Mouse (Mus musculus) erythroblast, embryonic 14.5 days (primary cell): Measurements from ENCODE around the gene Exosc7. TPM values are rescaled to one million over a fixed set of nuclear protein-coding genes. Genes with fewer than 3 reads are reported as not detected.

Source experiments
- H3K27me3 ChIP-seq: 2 replicates; pipeline ENCODE4 v1.6.1; 2012; ENCODE audit warnings: inconsistent platforms; ENCODE audit not compliant: control insufficient read depth
- H3K36me3 ChIP-seq: 2 replicates; pipeline ENCODE4 v1.6.1; 2012; ENCODE audit warnings: mild to moderate bottlenecking, inconsistent platforms; ENCODE audit not compliant: control insufficient read depth
- H3K4me1 ChIP-seq: 2 replicates; pipeline ENCODE4 v1.6.1; 2012; ENCODE audit warnings: inconsistent platforms; ENCODE audit not compliant: control insufficient read depth
- H3K4me3 ChIP-seq: replicated peaks from 2 replicates; pipeline ENCODE3; 2012; ENCODE audit warnings: moderate library complexity, mild to moderate bottlenecking, inconsistent platforms
- H3K9me3 ChIP-seq: 2 replicates; pipeline ENCODE4 v1.6.1; 2012; ENCODE audit warnings: low read length, inconsistent platforms, mixed read lengths; ENCODE audit not compliant: control insufficient read depth
- GATA1 ChIP-seq: IDR thresholded peaks from 2 replicates; pipeline ENCODE4 v1.6.1; 2012; ENCODE audit warnings: low read length, inconsistent platforms, mixed read lengths
- TAL1 ChIP-seq: IDR thresholded peaks from 3 replicates; pipeline ENCODE4 v1.6.1; 2012; ENCODE audit warnings: low read length, inconsistent platforms, mixed read lengths
- polyA plus RNA-seq: library from polyadenylated mRNA; stranded (reverse); fragments of >175 nt; gene quantifications from 2 replicates; pipeline ENCODE4 v1.2.3, GENCODE M21; 2012

The Exosc7 gene
- polyA plus RNA-seq, 1 experiment: 0.53 TPM

GRCm38 (mm10) chr9:123152026-123152425 lies 39.0 kb downstream of the Exosc7 start:
- Histone ChIP-seq H3K27me3 (no peaks in the 10 kb centered on the region), H3K36me3 (no peaks in the 10 kb centered on the region), H3K9me3 (no peaks in the 10 kb centered on the region), H3K4me1 (peaks cover 10% of the 10 kb centered on the region), H3K4me3 (no peak overlapping the region)
- no peak for TF ChIP-seq GATA1
- no peak for TF ChIP-seq TAL1

GRCm38 (mm10) chr9:123153121-123153520 lies 40.1 kb downstream of the Exosc7 start:
- H3K4me1 ChIP-seq: peaks cover 10% of the 10 kb centered on the region
- H3K27me3 ChIP-seq: no peaks in the 10 kb centered on the region
- TF ChIP-seq TAL1 (no peak), GATA1 (no peak)
- H3K9me3 ChIP-seq: no peaks in the 10 kb centered on the region
- H3K4me3 ChIP-seq: no peak overlapping the region
- H3K36me3 ChIP-seq: no peaks in the 10 kb centered on the region

GRCm38 (mm10) chr9:123156910-123157361 lies 43.9 kb downstream of the Exosc7 start:
- Histone ChIP-seq H3K9me3 (no peaks in the 10 kb centered on the region), H3K36me3 (no peaks in the 10 kb centered on the region), H3K27me3 (no peaks in the 10 kb centered on the region), H3K4me1 (peaks cover 5% of the 10 kb centered on the region), H3K4me3 (no peak overlapping the region)
- no peak for TF ChIP-seq GATA1
- no peak for TF ChIP-seq TAL1

DNA sequence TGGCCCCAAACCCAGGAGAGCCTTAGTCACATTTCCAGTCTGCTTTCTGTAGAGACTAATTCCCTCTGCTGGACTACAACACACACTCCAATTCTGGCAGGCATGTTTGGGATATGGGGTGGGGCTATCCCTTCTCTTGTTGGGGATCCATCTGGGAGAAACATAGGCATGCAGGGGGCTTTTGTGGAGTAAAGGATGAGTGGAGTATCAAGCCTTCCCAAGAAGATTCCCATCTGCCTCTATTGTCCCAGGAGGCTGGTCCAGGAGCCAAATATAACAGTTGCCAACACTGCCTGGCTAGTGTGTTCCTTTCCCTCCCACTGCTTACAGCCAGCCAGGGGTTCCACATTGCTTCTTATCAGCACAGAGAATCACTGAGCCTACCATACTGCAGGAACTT lies 44.7 kb downstream of the Exosc7 start:
- Histone ChIP-seq H3K36me3 (no peaks in the 10 kb centered on the region), H3K4me3 (no peak overlapping the region), H3K27me3 (no peaks in the 10 kb centered on the region), H3K4me1 (peaks cover 5% of the 10 kb centered on the region), H3K9me3 (no peaks in the 10 kb centered on the region)
- TF ChIP-seq TAL1: peak; percentile 10; the same call in 1 of the 3 replicates
- TF ChIP-seq GATA1: no peak

DNA sequence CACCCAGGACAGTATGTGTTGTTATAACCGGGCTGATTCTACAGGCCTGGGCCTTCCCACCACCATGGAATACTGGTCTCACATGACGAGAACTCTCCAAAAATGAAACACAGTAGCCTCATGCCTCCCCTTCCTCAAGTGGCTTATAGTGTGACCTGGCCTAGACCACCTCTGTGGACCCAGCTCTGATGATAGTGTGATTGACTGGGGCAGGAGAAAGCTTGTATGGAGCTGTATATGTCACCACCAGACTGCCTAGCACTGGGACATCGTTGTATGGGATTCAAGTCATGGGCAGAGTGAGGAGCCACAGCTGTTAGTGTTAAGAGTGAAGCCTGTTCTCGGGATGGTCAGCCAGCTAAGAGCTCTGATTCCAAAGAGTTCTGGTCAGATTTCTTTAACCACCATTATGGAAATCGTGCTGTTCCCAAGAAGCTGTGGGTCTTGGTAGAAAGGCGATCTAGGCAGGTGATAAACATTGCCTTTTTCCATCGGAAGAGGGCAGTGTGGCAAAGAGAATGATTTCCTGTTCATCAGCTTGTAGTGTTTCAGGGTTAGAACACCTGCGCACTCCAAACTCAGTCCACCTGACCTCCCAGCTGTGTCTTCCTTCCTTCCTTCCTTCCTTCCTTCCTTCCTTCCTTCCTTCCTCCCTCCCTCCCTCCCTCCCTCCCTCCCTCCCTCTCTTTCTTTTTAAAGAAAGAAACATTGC lies 45.3 kb downstream of the Exosc7 start:
- H3K36me3 ChIP-seq: no peaks in the 10 kb centered on the region
- TF ChIP-seq TAL1 (no peak), GATA1 (no peak)
- peaks cover 3% of the 10 kb centered on the region for H3K9me3 ChIP-seq
- no peaks in the 10 kb centered on the region; the same call in 1 of the 2 replicates for H3K27me3 ChIP-seq
- H3K4me3 ChIP-seq: no peak overlapping the region
- peaks cover 10% of the 10 kb centered on the region for H3K4me1 ChIP-seq

GRCm38 (mm10) chr9:123159330-123159729 lies 46.3 kb downstream of the Exosc7 start:
- Histone ChIP-seq H3K9me3 (peaks cover 5% of the 10 kb centered on the region), H3K4me3 (no peak overlapping the region), H3K27me3 (no peaks in the 10 kb centered on the region; the same call in 1 of the 2 replicates), H3K36me3 (no peaks in the 10 kb centered on the region), H3K4me1 (peaks cover 11% of the 10 kb centered on the region)
- no peak for TF ChIP-seq TAL1
- no peak for TF ChIP-seq GATA1

- H3K36me3 ChIP-seq: no peaks in the 10 kb centered on the region
- H3K4me1 ChIP-seq: peaks cover 8% of the 10 kb centered on the region
- no peak overlapping the region for H3K4me3 ChIP-seq
- no peaks in the 10 kb centered on the region; the same call in 1 of the 2 replicates for H3K27me3 ChIP-seq
- no peak for TF ChIP-seq GATA1
- TF ChIP-seq TAL1: no peak
- H3K9me3 ChIP-seq: peaks cover 5% of the 10 kb centered on the region
These were observed 48.8 kb downstream of the Exosc7 start for GRCm38 (mm10) chr9:123161792-123162191.

DNA sequence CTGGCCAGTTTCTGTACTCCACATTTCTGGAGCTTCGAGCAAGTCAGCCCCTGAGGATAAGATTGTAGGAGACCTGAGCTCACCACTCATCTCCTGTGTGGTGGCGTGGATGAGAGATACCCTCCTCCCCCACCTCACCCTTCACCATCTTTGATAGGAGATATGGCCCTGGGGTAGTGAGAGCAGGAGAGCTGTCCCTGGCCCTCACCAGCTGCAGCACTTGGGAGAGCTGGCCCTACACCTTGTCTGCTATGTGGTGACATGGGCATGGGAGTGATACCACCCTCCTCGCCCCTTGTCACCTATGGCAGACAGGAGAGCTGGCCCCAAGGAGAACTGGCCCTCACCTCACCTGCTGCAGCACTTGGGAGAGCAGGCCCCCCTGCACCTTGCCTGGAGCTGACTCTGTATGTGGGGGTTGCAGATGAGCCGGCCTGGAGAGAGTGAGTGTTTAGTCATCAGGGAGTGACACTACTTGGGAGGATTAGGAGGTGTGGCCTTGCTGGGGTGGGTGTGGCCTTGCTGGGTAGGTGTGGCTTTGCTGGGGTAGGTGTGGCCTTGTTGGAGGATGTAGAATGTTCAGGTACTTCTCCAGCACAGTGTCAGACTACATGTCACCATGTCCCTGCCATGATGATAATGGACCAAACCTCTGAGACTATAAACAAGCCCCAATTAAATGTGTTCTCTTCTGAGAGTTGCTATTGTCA lies 50.1 kb downstream of the Exosc7 start:
- H3K4me3 ChIP-seq: no peak overlapping the region
- no peaks in the 10 kb centered on the region; the same call in 1 of the 2 replicates for H3K27me3 ChIP-seq
- no peaks in the 10 kb centered on the region for H3K36me3 ChIP-seq
- H3K9me3 ChIP-seq: peaks cover 5% of the 10 kb centered on the region
- TF ChIP-seq GATA1: no peak
- TF ChIP-seq TAL1: no peak
- peaks cover 5% of the 10 kb centered on the region for H3K4me1 ChIP-seq

DNA sequence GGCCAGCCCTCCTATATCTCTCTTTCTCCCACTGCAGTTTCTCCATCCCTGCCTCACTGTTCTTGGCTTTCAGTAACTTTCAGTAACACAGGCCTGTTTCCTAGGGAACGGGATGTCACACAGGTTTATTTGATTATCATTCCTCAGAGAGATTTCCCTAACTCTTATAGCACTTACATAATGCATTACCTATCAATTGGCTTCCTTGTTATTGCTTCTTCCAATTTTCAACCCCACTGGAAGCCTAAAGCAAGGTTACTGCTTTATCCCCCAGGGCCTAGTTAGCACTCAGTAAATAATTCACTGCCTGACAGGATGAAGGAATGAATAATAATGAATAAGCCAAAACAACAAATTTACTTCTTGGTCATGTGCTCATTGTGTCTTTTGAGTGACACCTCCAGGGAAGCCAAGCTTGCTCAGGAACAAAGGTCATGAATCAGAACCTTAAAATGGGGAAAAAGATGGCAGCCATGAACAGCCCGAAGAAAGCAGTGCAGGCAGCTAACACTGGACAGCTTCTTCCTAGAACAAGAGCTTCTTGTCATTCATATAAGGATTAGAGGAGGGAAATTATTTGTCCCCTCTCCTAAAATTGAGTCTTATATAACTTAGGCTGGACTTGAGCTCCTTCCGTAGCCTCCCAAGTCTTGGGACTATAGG lies 52.9 kb downstream of the Exosc7 start:
- peaks cover 5% of the 10 kb centered on the region for H3K4me1 ChIP-seq
- TF ChIP-seq GATA1 (no peak), TAL1 (no peak)
- H3K4me3 ChIP-seq: no peak overlapping the region
- peaks cover 5% of the 10 kb centered on the region for H3K9me3 ChIP-seq
- H3K27me3 ChIP-seq: no peaks in the 10 kb centered on the region; the same call in 1 of the 2 replicates
- no peaks in the 10 kb centered on the region for H3K36me3 ChIP-seq
